Mouse (Mus musculus) heart, adult 9 months (tissue): ENCODE results near the gene Cpne6.

Experiments
- DNase-seq, 2 experiments: peaks; one replicate each; pipeline ENCODE4 v3.0.0; 2022; ENCODE audit warnings: low spot score in 2 of 2

Gene Cpne6

GRCm38 (mm10) chr14:55497449-55497821, 12.8 kb upstream of the Cpne6 start:
- DNase-seq: peak; percentile 69 to 83

- DNase-seq: no peak
Measured at GRCm38 (mm10) chr14:55505612-55506011, 4.6 kb upstream of the Cpne6 start.

- DNase-seq: no peak
Measured at GRCm38 (mm10) chr14:55507801-55508200, 2.4 kb upstream of the Cpne6 start.

- no peak for DNase-seq
Measured at GRCm38 (mm10) chr14:55509540-55509939, 705 bp upstream of the Cpne6 start.

GRCm38 (mm10) chr14:55511037-55511436, 792 bp downstream of the Cpne6 start:
- DNase-seq: no peak

- DNase-seq: no peak
Measured at GRCm38 (mm10) chr14:55513927-55514326, 3.7 kb downstream of the Cpne6 start.

GRCm38 (mm10) chr14:55515846-55516245, 5.6 kb downstream of the Cpne6 start:
- DNase-seq: no peak

GRCm38 (mm10) chr14:55518897-55519296, 8.7 kb downstream of the Cpne6 start:
- DNase-seq: no peak

GRCm38 (mm10) chr14:55519604-55520003, 9.4 kb downstream of the Cpne6 start:
- DNase-seq: no peak

GRCm38 (mm10) chr14:55520451-55521361, 10.5 kb downstream of the Cpne6 start:
- DNase-seq: no peak

- no peak for DNase-seq
Measured at GRCm38 (mm10) chr14:55524062-55524461, 13.8 kb downstream of the Cpne6 start.

GRCm38 (mm10) chr14:55524785-55525184, 14.5 kb downstream of the Cpne6 start, which contains the start of gene Nrl:
TSS of gene Nrl (minus strand) at chr14:55524981.
- DNase-seq: no peak

GRCm38 (mm10) chr14:55526674-55527073, 16.4 kb downstream of the Cpne6 start:
- DNase-seq: no peak

- no peak for DNase-seq
Measured at GRCm38 (mm10) chr14:55527940-55528339, 17.7 kb downstream of the Cpne6 start.

GRCm38 (mm10) chr14:55536116-55536745, 26.0 kb downstream of the Cpne6 start:
- DNase-seq: no peak

GRCm38 (mm10) chr14:55540067-55540786, 30.0 kb downstream of the Cpne6 start, which contains the start of gene Pck2:
TSS of gene Pck2 (plus strand) at chr14:55540266.
- peak; percentile 93 to 94 for DNase-seq

- DNase-seq: peak; percentile 82 to 84
Measured at GRCm38 (mm10) chr14:55540787-55541321, 30.6 kb downstream of the Cpne6 start.

GRCm38 (mm10) chr14:55542268-55542667, 32.0 kb downstream of the Cpne6 start:
- no peak for DNase-seq

GRCm38 (mm10) chr14:55544334-55544733, 34.1 kb downstream of the Cpne6 start:
- no peak for DNase-seq

- no peak for DNase-seq
Measured at GRCm38 (mm10) chr14:55550191-55550590, 39.9 kb downstream of the Cpne6 start.

- no peak for DNase-seq
Measured at GRCm38 (mm10) chr14:55551347-55551746, 41.1 kb downstream of the Cpne6 start.

GRCm38 (mm10) chr14:55551794-55552193, 41.5 kb downstream of the Cpne6 start:
- DNase-seq: no peak
